Mouse (Mus musculus) forebrain, embryonic 16.5 days (tissue): ENCODE measurements at regions not wholly inside any gene's neighbourhood (a gene's known extent, or its start where the extent isn't known, plus 50 kb on each side); places are given as distances from the start of the nearest gene placed in this dataset.

Source experiments
- ATAC-seq: fragments of 200-750 bp; cut with Nextera tagmentation; 2 replicates; pipeline ENCODE4 v1.8.0; 2017; ENCODE audit warnings: mild to moderate bottlenecking, moderate library complexity
- H3K27ac ChIP-seq: fragments of 300-500 bp; sonication (generic); 2 replicates; pipeline ENCODE4 v1.5.1; 2014; ENCODE audit warnings: low read length, control low read depth
- H3K27me3 ChIP-seq: fragments of 300-500 bp; sonication (generic); replicated peaks from 2 replicates; pipeline ENCODE4 v1.6.1; 2014; ENCODE audit warnings: low read length; ENCODE audit not compliant: control insufficient read depth, insufficient read depth
- H3K36me3 ChIP-seq: fragments of 300-500 bp; sonication (generic); 2 replicates; pipeline ENCODE4 v1.6.1; 2014; ENCODE audit not compliant: control insufficient read depth, insufficient read depth
- H3K4me1 ChIP-seq: fragments of 300-500 bp; sonication (generic); replicated peaks from 2 replicates; pipeline ENCODE4 v1.6.1; 2014; ENCODE audit warnings: low read length; ENCODE audit not compliant: control insufficient read depth, insufficient read depth
- H3K4me2 ChIP-seq: fragments of 300-500 bp; sonication (generic); 2 replicates; pipeline ENCODE4 v1.6.1; 2014; ENCODE audit warnings: mild to moderate bottlenecking, low read length, control low read depth
- H3K4me3 ChIP-seq: fragments of 300-500 bp; sonication (generic); replicated peaks from 2 replicates; pipeline ENCODE4 v1.5.1; 2014; ENCODE audit warnings: mild to moderate bottlenecking, low read length, control low read depth
- H3K9ac ChIP-seq: fragments of 300-500 bp; sonication (generic); replicated peaks from 2 replicates; pipeline ENCODE4 v1.6.1; 2014; ENCODE audit warnings: low read depth, low read length, control low read depth
- H3K9me3 ChIP-seq: fragments of 300-500 bp; sonication (generic); 2 replicates; pipeline ENCODE4 v1.6.1; 2016; ENCODE audit warnings: low read length; ENCODE audit not compliant: control insufficient read depth
- WGBS: fragments of 180-500 bp; shearing (Covaris S2); extraction: QIAGEN DNeasy Blood & Tissue Kit; methylation state at CpG from one replicate; pipeline ENCODE4 v1.1.7; 2014; 5-methylcytosine and 5-hydroxymethylcytosine counted together

DNA sequence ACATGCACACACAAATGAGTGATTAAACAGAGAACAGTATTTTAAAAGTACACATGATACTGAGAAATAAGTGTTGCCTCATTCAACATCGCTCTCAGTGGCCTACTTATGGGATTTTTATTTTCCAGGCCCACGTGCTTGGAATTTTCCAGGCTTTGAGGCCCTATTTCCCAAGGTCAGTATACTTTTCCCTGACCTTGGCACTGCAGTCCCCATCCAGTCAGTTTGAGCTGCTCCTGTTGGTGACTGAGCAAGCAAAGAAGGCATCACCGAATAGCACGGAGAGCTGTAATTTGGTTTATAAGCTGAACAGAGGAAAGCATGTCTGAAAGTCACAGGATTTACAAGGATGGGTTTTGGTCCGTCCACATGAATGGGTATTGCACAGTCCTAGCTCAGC, 61.4 kb upstream of the Arhgap5 start:
- H3K4me1 ChIP-seq, result 0 out of 2 replicates have a peak, but pooled peaks cover 2% of the 10 kb centered on the region
- no peaks in the 10 kb centered on the region for H3K27me3 ChIP-seq
- no peak overlapping the region for H3K27ac ChIP-seq
- H3K4me2 ChIP-seq, result no peak overlapping the region
- no peak overlapping the region for H3K4me3 ChIP-seq
- no peak overlapping the region for H3K9ac ChIP-seq
- H3K9me3 ChIP-seq, result no peaks in the 10 kb centered on the region
- no peaks in the 10 kb centered on the region for H3K36me3 ChIP-seq
- WGBS, result 90% methylated on average over 5 of the region's 5 CpGs
- ATAC-seq, result no peak

DNA sequence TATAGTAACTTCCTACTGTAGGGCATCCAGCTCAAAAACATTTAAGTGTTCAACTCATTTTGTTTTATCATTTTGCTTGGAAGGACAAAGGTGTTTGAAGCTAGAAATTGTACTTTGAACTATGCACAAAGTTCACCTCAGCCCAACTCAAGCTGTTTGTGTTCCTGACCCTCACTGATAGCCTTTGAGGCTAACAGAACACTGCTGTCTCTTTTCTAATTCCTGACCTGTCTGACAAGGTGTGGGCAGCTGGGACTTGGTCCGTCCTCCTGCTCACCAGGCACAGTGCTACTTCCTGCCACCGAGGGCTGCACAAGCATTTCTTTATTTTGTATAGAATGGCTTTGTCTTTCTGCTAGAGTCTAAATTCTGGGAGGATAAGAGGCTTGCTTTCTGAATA, 58.0 kb upstream of the Arhgap5 start:
- no peak overlapping the region for H3K4me3 ChIP-seq
- no peaks in the 10 kb centered on the region for H3K27me3 ChIP-seq
- H3K4me2 ChIP-seq, result no peak overlapping the region
- no peaks in the 10 kb centered on the region for H3K36me3 ChIP-seq
- no peak for ATAC-seq
- no peak overlapping the region for H3K9ac ChIP-seq
- H3K9me3 ChIP-seq, result no peaks in the 10 kb centered on the region
- no peak overlapping the region for H3K27ac ChIP-seq
- WGBS, result 39% methylated on average over 2 of the region's 2 CpGs
- H3K4me1 ChIP-seq, result 0 out of 2 replicates have a peak, but pooled peaks cover 2% of the 10 kb centered on the region

- Histone ChIP-seq H3K4me3 (no peak overlapping the region), H3K4me2 (no peak overlapping the region), H3K27me3 (no peaks in the 10 kb centered on the region), H3K36me3 (no peaks in the 10 kb centered on the region), H3K9me3 (no peaks in the 10 kb centered on the region), H3K27ac (no peak overlapping the region), H3K9ac (no peak overlapping the region), H3K4me1 (no peaks in the 10 kb centered on the region)
- ATAC-seq, result no peak
- 80% methylated on average over 7 of the region's 7 CpGs for WGBS
Measured at GRCm38 (mm10) chr12:52446501-52446900, 57.3 kb upstream of the Arhgap5 start.

DNA sequence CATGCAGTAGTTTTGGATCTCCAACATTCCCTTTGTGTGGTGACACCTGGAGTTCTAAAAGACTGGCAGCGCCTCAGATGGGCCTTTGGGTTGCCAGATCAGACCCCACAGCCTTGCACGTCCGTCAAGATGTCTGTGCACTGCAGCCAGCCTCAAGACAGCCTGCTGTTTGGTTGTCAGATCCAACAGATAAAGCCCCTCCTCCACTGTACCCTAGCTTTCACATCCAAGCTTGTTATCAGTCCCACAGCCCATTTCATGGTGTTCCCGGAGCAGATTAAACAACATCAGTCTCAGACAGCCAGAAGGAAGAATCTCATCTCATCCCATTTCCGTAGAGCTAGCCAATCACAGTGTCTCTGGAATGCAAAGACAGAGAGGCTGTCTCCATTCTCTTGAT, 56.3 kb upstream of the Arhgap5 start:
- Histone ChIP-seq H3K27ac (no peak overlapping the region), H3K4me3 (no peak overlapping the region), H3K27me3 (no peaks in the 10 kb centered on the region), H3K4me1 (no peaks in the 10 kb centered on the region), H3K9me3 (no peaks in the 10 kb centered on the region), H3K36me3 (no peaks in the 10 kb centered on the region), H3K4me2 (no peak overlapping the region), H3K9ac (no peak overlapping the region)
- WGBS, result 71% methylated on average over 5 of the region's 5 CpGs
- ATAC-seq, result no peak

DNA sequence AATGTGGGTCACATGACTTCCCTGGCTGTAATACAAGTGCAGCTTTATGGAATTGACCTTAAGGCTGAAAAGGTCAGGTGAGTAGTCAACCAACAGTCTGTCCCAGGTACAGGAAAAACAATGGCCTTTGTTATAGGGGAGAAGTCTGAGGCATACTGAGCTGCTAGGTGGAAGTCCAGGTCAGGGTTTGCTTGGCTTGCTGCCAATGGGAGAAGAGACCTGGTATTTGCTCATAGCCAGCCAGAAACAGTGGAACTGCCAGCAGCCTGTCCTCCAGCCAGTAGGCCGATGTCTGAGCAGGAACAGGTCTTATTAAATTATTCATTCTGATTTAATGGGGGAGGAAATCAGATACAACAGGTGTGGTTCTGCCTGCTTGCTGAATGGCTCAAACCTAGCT, 55.6 kb upstream of the Arhgap5 start:
- H3K4me1 ChIP-seq, result no peaks in the 10 kb centered on the region
- H3K27ac ChIP-seq, result no peak overlapping the region
- H3K4me2 ChIP-seq, result no peak overlapping the region
- no peaks in the 10 kb centered on the region for H3K36me3 ChIP-seq
- no peak for ATAC-seq
- H3K9ac ChIP-seq, result no peak overlapping the region
- no peaks in the 10 kb centered on the region for H3K27me3 ChIP-seq
- 64% methylated on average over 1 of the region's 1 CpGs for WGBS
- no peaks in the 10 kb centered on the region for H3K9me3 ChIP-seq
- H3K4me3 ChIP-seq, result no peak overlapping the region

GRCm38 (mm10) chr12:52453890-52454289, 49.9 kb upstream of the Arhgap5 start:
- Histone ChIP-seq H3K4me3 (no peak overlapping the region), H3K27me3 (no peaks in the 10 kb centered on the region), H3K9me3 (peaks cover 3% of the 10 kb centered on the region; the same call in 1 of the 2 replicates), H3K27ac (no peak overlapping the region), H3K4me1 (no peaks in the 10 kb centered on the region), H3K4me2 (no peak overlapping the region), H3K36me3 (no peaks in the 10 kb centered on the region), H3K9ac (no peak overlapping the region)
- ATAC-seq, result no peak
- 91% methylated on average over 5 of the region's 5 CpGs for WGBS
